Mouse (Mus musculus): ENCODE measurements around the gene Gm20489. TPM values are rescaled to one million over a fixed set of nuclear protein-coding genes. Genes with fewer than 3 reads are reported as not detected.

Gene Gm20489
- polyA plus RNA-seq, 1 experiment from 2014 or later, result not detected

GRCm38 (mm10) chrX:101273875-101274738 lies 5.3 kb upstream of the Gm20489 start, which contains the start of gene Med12:
TSS of gene Med12 (plus strand) at chrX:101274030.
- DNase-seq (ENCODE audit: low spot score) (peak; percentile 88), ATAC-seq (ENCODE audit: insufficient number of reproducible peaks, low FRiP score, low TSS enrichment, low read depth) (peak; percentile 98)
- peak within 1 kb of the TSS; percentile 67 for H3K9ac ChIP-seq (ENCODE audit: low read length)
- H3K9me3 ChIP-seq (ENCODE audit: control insufficient read depth, low read length), result no peaks in the 10 kb centered on the region
- H3K4me3 ChIP-seq (ENCODE audit: low read depth, low read length), result peak within 1 kb of the TSS; percentile 52
- peak within 1 kb of the TSS; percentile 53 for H3K27ac ChIP-seq (replicated peaks; ENCODE audit: low read depth, low read length)
- H3K4me2 ChIP-seq (ENCODE audit: low read depth, severe bottlenecking), result peak within 1 kb of the TSS; percentile 45
- H3K36me3 ChIP-seq (ENCODE audit: control insufficient read depth, insufficient read depth, low read length), result no peaks in the 10 kb centered on the region
- H3K27me3 ChIP-seq (ENCODE audit: control insufficient read depth, insufficient read depth, low read length), result peaks cover 5% of the 10 kb centered on the region
- H3K4me1 ChIP-seq (ENCODE audit: control insufficient read depth, insufficient read depth, low read length), result no peaks in the 10 kb centered on the region
- WGBS, result 17% methylated on average over 51 of the region's 54 CpGs

- Histone ChIP-seq H3K9me3 (ENCODE audit: control insufficient read depth, low read length) (no peaks in the 10 kb centered on the region), H3K4me1 (ENCODE audit: control insufficient read depth, insufficient read depth, low read length) (no peaks in the 10 kb centered on the region), H3K4me3 (ENCODE audit: low read depth, low read length) (peak overlapping the region; percentile 52; the same call in 1 of the 2 replicates), H3K4me2 (ENCODE audit: low read depth, severe bottlenecking) (no peak overlapping the region), H3K9ac (ENCODE audit: low read length) (peak overlapping the region; percentile 67; the same call in 1 of the 2 replicates), H3K27ac (replicated peaks; ENCODE audit: low read depth, low read length) (peak overlapping the region; percentile 53), H3K27me3 (ENCODE audit: control insufficient read depth, insufficient read depth, low read length) (peaks cover 5% of the 10 kb centered on the region), H3K36me3 (ENCODE audit: control insufficient read depth, insufficient read depth, low read length) (no peaks in the 10 kb centered on the region)
- WGBS, result 20% methylated on average over 6 of the region's 6 CpGs
- DNase-seq (ENCODE audit: low spot score), result no peak
- peak; percentile 19; the same call in 1 of the 2 replicates for ATAC-seq (ENCODE audit: insufficient number of reproducible peaks, low FRiP score, low TSS enrichment, low read depth)
These were observed 4.6 kb upstream of the Gm20489 start for GRCm38 (mm10) chrX:101273410-101273809.

- no peak within 1 kb of the TSS for H3K9ac ChIP-seq (ENCODE audit: low read length)
- no peaks in the 10 kb centered on the region for H3K36me3 ChIP-seq (ENCODE audit: control insufficient read depth, insufficient read depth, low read length)
- H3K4me1 ChIP-seq (ENCODE audit: control insufficient read depth, insufficient read depth, low read length), result no peaks in the 10 kb centered on the region
- H3K9me3 ChIP-seq (ENCODE audit: control insufficient read depth, low read length), result no peaks in the 10 kb centered on the region
- 0 out of 2 replicates have a peak within 1 kb of the TSS, but pooled peaks have one; percentile 0 for H3K4me2 ChIP-seq (ENCODE audit: low read depth, severe bottlenecking)
- WGBS, result 61% methylated on average over 5 of the region's 5 CpGs
- ATAC-seq (ENCODE audit: insufficient number of reproducible peaks, low FRiP score, low TSS enrichment, low read depth) (no peak), DNase-seq (ENCODE audit: low spot score) (no peak)
- H3K27ac ChIP-seq (replicated peaks; ENCODE audit: low read depth, low read length), result no peak within 1 kb of the TSS
- no peaks in the 10 kb centered on the region for H3K27me3 ChIP-seq (ENCODE audit: control insufficient read depth, insufficient read depth, low read length)
- H3K4me3 ChIP-seq (ENCODE audit: low read depth, low read length), result no peak within 1 kb of the TSS
These were observed 633 bp downstream of the Gm20489 start, which contains the start of gene Il2rg for GRCm38 (mm10) chrX:101268025-101268754. TSS of gene Il2rg (minus strand) at chrX:101268255.

- 93% methylated on average over 6 of the region's 6 CpGs for WGBS
- H3K9ac ChIP-seq (ENCODE audit: low read length), result no peak overlapping the region
- no peak overlapping the region for H3K4me3 ChIP-seq (ENCODE audit: low read depth, low read length)
- ATAC-seq (ENCODE audit: insufficient number of reproducible peaks, low FRiP score, low TSS enrichment, low read depth) (no peak), DNase-seq (ENCODE audit: low spot score) (no peak)
- H3K4me2 ChIP-seq (ENCODE audit: low read depth, severe bottlenecking), result no peak overlapping the region
- no peak overlapping the region for H3K27ac ChIP-seq (replicated peaks; ENCODE audit: low read depth, low read length)
- no peaks in the 10 kb centered on the region for H3K4me1 ChIP-seq (ENCODE audit: control insufficient read depth, insufficient read depth, low read length)
- no peaks in the 10 kb centered on the region for H3K9me3 ChIP-seq (ENCODE audit: control insufficient read depth, low read length)
- H3K27me3 ChIP-seq (ENCODE audit: control insufficient read depth, insufficient read depth, low read length), result no peaks in the 10 kb centered on the region
- no peaks in the 10 kb centered on the region for H3K36me3 ChIP-seq (ENCODE audit: control insufficient read depth, insufficient read depth, low read length)
These were observed 2.2 kb downstream of the Gm20489 start for GRCm38 (mm10) chrX:101266631-101267030.

- H3K9ac ChIP-seq (ENCODE audit: low read length), result no peak within 1 kb of the TSS
- H3K4me2 ChIP-seq (ENCODE audit: low read depth, severe bottlenecking), result no peak within 1 kb of the TSS
- H3K4me3 ChIP-seq (ENCODE audit: low read depth, low read length), result no peak within 1 kb of the TSS
- H3K36me3 ChIP-seq (ENCODE audit: control insufficient read depth, insufficient read depth, low read length), result no peaks in the 10 kb centered on the region
- H3K9me3 ChIP-seq (ENCODE audit: control insufficient read depth, low read length), result no peaks in the 10 kb centered on the region
- no peaks in the 10 kb centered on the region for H3K27me3 ChIP-seq (ENCODE audit: control insufficient read depth, insufficient read depth, low read length)
- no peak within 1 kb of the TSS for H3K27ac ChIP-seq (replicated peaks; ENCODE audit: low read depth, low read length)
- DNase-seq (ENCODE audit: low spot score) (no peak), ATAC-seq (ENCODE audit: insufficient number of reproducible peaks, low FRiP score, low TSS enrichment, low read depth) (no peak)
- WGBS, result 90% methylated on average over 1 of the region's 1 CpGs
- peaks cover 3% of the 10 kb centered on the region for H3K4me1 ChIP-seq (ENCODE audit: control insufficient read depth, insufficient read depth, low read length)
These were observed 4.9 kb downstream of the Gm20489 start, which contains the start of gene Gm614 for GRCm38 (mm10) chrX:101263892-101264291. TSS of gene Gm614 (minus strand) at chrX:101263992.

DNA sequence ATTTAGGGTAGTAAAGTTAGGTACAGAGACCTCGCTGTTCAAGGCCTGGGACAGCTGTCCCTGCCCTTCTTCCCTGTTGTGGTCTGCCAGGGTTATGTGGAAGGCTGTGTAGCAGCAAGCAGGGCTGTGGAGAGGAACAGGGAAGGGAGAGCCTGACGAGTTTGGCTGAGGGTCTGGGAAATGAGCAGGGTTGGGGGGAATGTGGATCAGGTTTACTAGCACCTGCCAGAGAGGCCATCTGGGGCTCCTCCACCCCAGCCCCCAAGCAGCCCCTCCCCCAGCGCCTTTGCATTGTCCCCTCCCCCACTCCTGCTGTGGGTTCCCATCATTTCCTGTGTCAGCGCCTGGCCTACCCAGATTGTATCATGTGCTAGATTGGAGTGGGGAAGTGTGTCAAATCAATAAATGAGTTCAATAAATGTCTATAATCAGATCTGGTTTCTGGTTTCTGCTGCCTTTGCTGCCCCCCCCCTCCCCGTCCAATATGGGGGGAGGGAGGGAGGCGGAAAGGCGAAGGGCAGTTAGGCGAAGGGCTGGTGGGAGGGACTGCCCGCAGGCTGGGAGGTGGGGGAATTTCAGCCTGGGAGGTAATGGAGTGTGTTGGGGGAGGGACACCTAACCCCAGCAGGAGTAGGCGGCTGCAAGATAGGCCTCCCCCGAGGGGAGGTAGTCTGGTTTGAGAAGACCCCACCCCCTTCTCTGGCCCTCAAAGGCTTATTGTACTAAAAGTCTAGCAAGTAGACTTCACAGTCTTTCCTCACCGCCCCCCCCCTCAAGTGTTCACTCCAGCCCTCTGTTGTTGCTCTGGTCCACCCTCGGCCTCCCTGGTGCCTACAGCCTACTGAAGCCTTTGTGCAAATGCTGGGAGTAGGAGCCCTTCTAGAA lies 8.1 kb downstream of the Gm20489 start:
- peak; percentile 91 for ATAC-seq (ENCODE audit: insufficient number of reproducible peaks, low FRiP score, low TSS enrichment, low read depth)
- Histone ChIP-seq H3K36me3 (ENCODE audit: control insufficient read depth, insufficient read depth, low read length) (no peaks in the 10 kb centered on the region; the same call in 1 of the 2 replicates), H3K9me3 (ENCODE audit: control insufficient read depth, low read length) (no peaks in the 10 kb centered on the region), H3K27ac (replicated peaks; ENCODE audit: low read depth, low read length) (peak overlapping the region; percentile 87), H3K4me2 (ENCODE audit: low read depth, severe bottlenecking) (peak overlapping the region; percentile 15; the same call in 1 of the 2 replicates), H3K4me3 (ENCODE audit: low read depth, low read length) (no peak overlapping the region), H3K9ac (ENCODE audit: low read length) (no peak overlapping the region), H3K4me1 (ENCODE audit: control insufficient read depth, insufficient read depth, low read length) (peaks cover 6% of the 10 kb centered on the region), H3K27me3 (ENCODE audit: control insufficient read depth, insufficient read depth, low read length) (no peaks in the 10 kb centered on the region)
- peak; percentile 80 for DNase-seq (ENCODE audit: low spot score)
- 23% methylated on average over 13 of the region's 13 CpGs for WGBS

DNA sequence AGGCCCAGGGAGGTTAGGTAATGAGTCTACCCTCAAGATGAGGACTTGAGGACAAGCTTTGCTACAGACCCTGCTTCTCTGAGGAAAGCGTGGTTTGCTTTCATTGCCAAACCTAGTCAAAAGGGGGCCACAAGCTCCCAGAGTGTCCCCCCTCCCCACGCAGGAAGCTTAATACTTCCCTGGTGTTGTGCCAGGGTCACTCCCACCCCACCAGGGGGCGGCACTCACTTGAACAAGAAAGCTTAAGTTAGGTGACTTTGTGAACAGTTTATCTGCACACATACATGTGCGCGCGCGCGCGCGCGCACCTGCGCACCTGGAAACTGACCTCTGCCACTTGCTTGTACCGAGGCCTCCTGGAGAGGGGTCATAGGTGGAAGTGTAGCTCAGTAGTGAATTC lies 12.2 kb downstream of the Gm20489 start:
- DNase-seq (ENCODE audit: low spot score) (peak; percentile 42), ATAC-seq (ENCODE audit: insufficient number of reproducible peaks, low FRiP score, low TSS enrichment, low read depth) (no peak)
- Histone ChIP-seq H3K4me3 (ENCODE audit: low read depth, low read length) (peak overlapping the region; percentile 60), H3K27ac (replicated peaks; ENCODE audit: low read depth, low read length) (no peak overlapping the region), H3K9ac (ENCODE audit: low read length) (no peak overlapping the region), H3K4me1 (ENCODE audit: control insufficient read depth, insufficient read depth, low read length) (peaks cover 6% of the 10 kb centered on the region), H3K9me3 (ENCODE audit: control insufficient read depth, low read length) (no peaks in the 10 kb centered on the region), H3K36me3 (ENCODE audit: control insufficient read depth, insufficient read depth, low read length) (no peaks in the 10 kb centered on the region; the same call in 1 of the 2 replicates), H3K27me3 (ENCODE audit: control insufficient read depth, insufficient read depth, low read length) (0 out of 2 replicates have a peak, but pooled peaks cover 2% of the 10 kb centered on the region), H3K4me2 (ENCODE audit: low read depth, severe bottlenecking) (peak overlapping the region; percentile 58; the same call in 1 of the 2 replicates)
- 80% methylated on average over 13 of the region's 13 CpGs for WGBS

All from limb, embryonic 11.5 days (tissue).